Mouse (Mus musculus): Measurements from ENCODE around the gene Ecsit. TPM values are rescaled to one million over a fixed set of nuclear protein-coding genes. Genes with fewer than 3 reads are reported as not detected.

Ecsit gene
- polyA plus RNA-seq, 1 experiment from 2014 or later, result 31.7 TPM

DNA sequence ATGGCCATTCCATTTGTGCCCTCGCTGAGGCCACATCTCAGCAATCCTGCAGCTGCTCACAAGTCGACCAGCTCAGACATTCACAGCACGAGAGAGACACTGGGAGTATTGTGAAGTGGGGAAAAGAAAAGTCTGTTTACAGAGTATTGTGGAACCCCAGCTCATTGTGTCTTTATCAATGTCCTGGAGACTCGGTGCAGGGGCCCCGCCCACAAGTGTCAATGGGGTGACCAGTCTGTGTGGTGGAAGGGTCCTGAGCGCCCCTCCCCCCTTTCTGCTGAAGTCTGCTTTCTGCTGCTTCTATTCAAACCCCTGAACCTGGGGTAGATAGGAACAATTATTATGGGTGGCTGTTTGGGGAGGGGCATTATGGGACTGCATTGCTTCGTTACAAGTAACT lies 56.8 kb downstream of the Ecsit start:
- H3K4me1 ChIP-seq (replicated peaks; ENCODE audit: control insufficient read depth, insufficient read depth), result no peaks in the 10 kb centered on the region
- H3K9me3 ChIP-seq (ENCODE audit: control insufficient read depth, low read length), result no peaks in the 10 kb centered on the region
- H3K9ac ChIP-seq (ENCODE audit: low read length), result no peak overlapping the region
- 26% methylated on average over 7 of the region's 7 CpGs for WGBS
- DNase-seq (ENCODE audit: low spot score), result no peak
- TF ChIP-seq EP300 (optimal IDR thresholded peaks at IDR 0.05) (no peak), CTCF (IDR thresholded peaks at IDR 0.05; ENCODE audit: low read depth) (no peak)
- no peaks in the 10 kb centered on the region for H3K36me3 ChIP-seq (ENCODE audit: control insufficient read depth, insufficient read depth, low read length)
- ATAC-seq (ENCODE audit: low FRiP score, low TSS enrichment), result no peak
- no peak overlapping the region for H3K4me2 ChIP-seq (replicated peaks; ENCODE audit: low read depth)
- no peak overlapping the region for H3K4me3 ChIP-seq (ENCODE audit: low read depth, low read length)
- H3K27me3 ChIP-seq (ENCODE audit: control insufficient read depth, insufficient read depth, low read length), result no peaks in the 10 kb centered on the region
- H3K27ac ChIP-seq (replicated peaks), result no peak overlapping the region

- Histone ChIP-seq H3K9ac (ENCODE audit: low read length) (no peak overlapping the region), H3K27me3 (ENCODE audit: control insufficient read depth, insufficient read depth, low read length) (no peaks in the 10 kb centered on the region), H3K36me3 (ENCODE audit: control insufficient read depth, insufficient read depth, low read length) (no peaks in the 10 kb centered on the region), H3K27ac (replicated peaks) (no peak overlapping the region), H3K9me3 (ENCODE audit: control insufficient read depth, low read length) (no peaks in the 10 kb centered on the region), H3K4me1 (replicated peaks; ENCODE audit: control insufficient read depth, insufficient read depth) (no peaks in the 10 kb centered on the region), H3K4me2 (replicated peaks; ENCODE audit: low read depth) (no peak overlapping the region), H3K4me3 (ENCODE audit: low read depth, low read length) (no peak overlapping the region)
- no peak for ATAC-seq (ENCODE audit: low FRiP score, low TSS enrichment)
- TF ChIP-seq EP300 (optimal IDR thresholded peaks at IDR 0.05) (no peak), CTCF (IDR thresholded peaks at IDR 0.05; ENCODE audit: low read depth) (no peak)
- DNase-seq (ENCODE audit: low spot score), result no peak
- WGBS, result 45% methylated on average over 8 of the region's 8 CpGs
Measured at GRCm38 (mm10) chr9:22024592-22024991, 60.6 kb downstream of the Ecsit start.

Small RNA genes within 50 kb of the gene (microRNA-seq; reads per million reads assigned to microRNA genes)
- gene Mir7084, result not detected

Other genes starting within 250 kb of the Ecsit start
- 2.1 and 2.2 TPM in 2 replicates for gene Angptl8, start 249.9 kb downstream of the Ecsit start, polyA plus RNA-seq (2015; fragmentation: Nextera tagmentation; extraction: Ambion mirVana)
- gene Dock6, start 232.8 kb downstream of the Ecsit start, polyA plus RNA-seq (2015; fragmentation: Nextera tagmentation; extraction: Ambion mirVana), result 13.5 and 14.1 TPM in 2 replicates
- gene Rab3d, start 167.2 kb downstream of the Ecsit start, polyA plus RNA-seq (2015; fragmentation: Nextera tagmentation; extraction: Ambion mirVana), result 130 and 137 TPM in 2 replicates
- 1.1 and 1.9 TPM in 2 replicates for gene Ccdc159, start 158.0 kb downstream of the Ecsit start, polyA plus RNA-seq (2015; fragmentation: Nextera tagmentation; extraction: Ambion mirVana)
- gene Tmem205, start 157.9 kb downstream of the Ecsit start, polyA plus RNA-seq (2015; fragmentation: Nextera tagmentation; extraction: Ambion mirVana), result 95.0 and 95.7 TPM in 2 replicates
- 2.7 and 4.1 TPM in 2 replicates for gene Plppr2, start 148.4 kb downstream of the Ecsit start, polyA plus RNA-seq (2015; fragmentation: Nextera tagmentation; extraction: Ambion mirVana)
- gene Swsap1, start 129.7 kb downstream of the Ecsit start, polyA plus RNA-seq (2015; fragmentation: Nextera tagmentation; extraction: Ambion mirVana), result 4.2 and 5.4 TPM in 2 replicates
- gene Epor, start 121.9 kb downstream of the Ecsit start, polyA plus RNA-seq (2015; fragmentation: Nextera tagmentation; extraction: Ambion mirVana), result 2.8 and 3.4 TPM in 2 replicates
- gene Rgl3, start 96.0 kb downstream of the Ecsit start, polyA plus RNA-seq (2015; fragmentation: Nextera tagmentation; extraction: Ambion mirVana), result 2.7 and 2.9 TPM in 2 replicates
- gene Ccdc151, start 82.8 kb downstream of the Ecsit start, polyA plus RNA-seq (2015; fragmentation: Nextera tagmentation; extraction: Ambion mirVana), result 0.07 and 0.19 TPM in 2 replicates
- 45.0 and 48.4 TPM in 2 replicates for gene Prkcsh, start 82.6 kb downstream of the Ecsit start, polyA plus RNA-seq (2015; fragmentation: Nextera tagmentation; extraction: Ambion mirVana)
- gene Elavl3, start 33.4 kb downstream of the Ecsit start, polyA plus RNA-seq (2015; fragmentation: Nextera tagmentation; extraction: Ambion mirVana), result 0.73 and 1.1 TPM in 2 replicates
- gene Gm49318, start 14.2 kb downstream of the Ecsit start, polyA plus RNA-seq (2015; fragmentation: Nextera tagmentation; extraction: Ambion mirVana), result not detected in 2 replicates
- gene Zfp653, start 14.1 kb downstream of the Ecsit start, polyA plus RNA-seq (2015; fragmentation: Nextera tagmentation; extraction: Ambion mirVana), result 4.4 and 5.5 TPM in 2 replicates
- gene Cnn1, start 13.8 kb upstream of the Ecsit start, polyA plus RNA-seq (2015; fragmentation: Nextera tagmentation; extraction: Ambion mirVana), result 851 and 1,082 TPM in 2 replicates
- gene Elof1, start 31.7 kb upstream of the Ecsit start, polyA plus RNA-seq (2015; fragmentation: Nextera tagmentation; extraction: Ambion mirVana), result 119 TPM in 2 replicates
- 41.5 and 42.9 TPM in 2 replicates for gene Acp5, start 50.3 kb upstream of the Ecsit start, polyA plus RNA-seq (2015; fragmentation: Nextera tagmentation; extraction: Ambion mirVana)
- gene Pigyl, start 71.4 kb upstream of the Ecsit start, polyA plus RNA-seq (2015; fragmentation: Nextera tagmentation; extraction: Ambion mirVana), result 99.2 and 106 TPM in 2 replicates
- gene Zfp872, start 102.7 kb upstream of the Ecsit start, polyA plus RNA-seq (2015; fragmentation: Nextera tagmentation; extraction: Ambion mirVana), result 0.47 and 0.61 TPM in 2 replicates
- gene Zfp809, start 140.3 kb upstream of the Ecsit start, polyA plus RNA-seq (2015; fragmentation: Nextera tagmentation; extraction: Ambion mirVana), result 12.2 and 12.9 TPM in 2 replicates
- gene Zfp599, start 174.5 kb upstream of the Ecsit start, polyA plus RNA-seq (2015; fragmentation: Nextera tagmentation; extraction: Ambion mirVana), result 1.2 and 1.4 TPM in 2 replicates
- gene Zfp810, start 222.2 kb upstream of the Ecsit start, polyA plus RNA-seq (2015; fragmentation: Nextera tagmentation; extraction: Ambion mirVana), result 10.1 and 10.2 TPM in 2 replicates